Mouse (Mus musculus): Measurements from ENCODE around the gene Crot.

- no peak for TF ChIP-seq CTCF (IDR thresholded peaks at IDR 0.05; ENCODE audit: low read depth, low read length)
- TF ChIP-seq GATA1 (IDR thresholded peaks at IDR 0.05; ENCODE audit: borderline replicate concordance, low read length), result no peak
- TF ChIP-seq POLR2AphosphoS5 (IDR thresholded peaks at IDR 0.05; ENCODE audit: insufficient replicate concordance, low read depth, low read length), result no peak
- TF ChIP-seq TAL1 (conservative IDR thresholded peaks at IDR 0.05; ENCODE audit: low read depth, low read length), result no peak
- TF ChIP-seq GATA2 (IDR thresholded peaks at IDR 0.05; ENCODE audit: borderline replicate concordance, low read depth, low read length), result no peak
These were observed 31.2 kb upstream of the Crot start for GRCm38 (mm10) chr5:9028266-9028841.

All from G1E (cell line).